Mouse (Mus musculus): ENCODE measurements around the gene Gmeb1.
A peak's percentile ranks its signal among the peaks of the same experiment; 100 is the strongest.
"Not testable (repeated sequence)": the region's sequence is repeated elsewhere in the genome, so short reads cannot be mapped to it uniquely, and the experiment has no call there.

Gmeb1 gene

GRCm38 (mm10) chr4:132261514-132262357 lies at the start of gene Gmeb1:
Gmeb1 (minus strand) TSS chr4:132261602.
- peak; percentile 45 to 57 for DNase-seq (ENCODE audit: low spot score in 2 of 2)

DNA sequence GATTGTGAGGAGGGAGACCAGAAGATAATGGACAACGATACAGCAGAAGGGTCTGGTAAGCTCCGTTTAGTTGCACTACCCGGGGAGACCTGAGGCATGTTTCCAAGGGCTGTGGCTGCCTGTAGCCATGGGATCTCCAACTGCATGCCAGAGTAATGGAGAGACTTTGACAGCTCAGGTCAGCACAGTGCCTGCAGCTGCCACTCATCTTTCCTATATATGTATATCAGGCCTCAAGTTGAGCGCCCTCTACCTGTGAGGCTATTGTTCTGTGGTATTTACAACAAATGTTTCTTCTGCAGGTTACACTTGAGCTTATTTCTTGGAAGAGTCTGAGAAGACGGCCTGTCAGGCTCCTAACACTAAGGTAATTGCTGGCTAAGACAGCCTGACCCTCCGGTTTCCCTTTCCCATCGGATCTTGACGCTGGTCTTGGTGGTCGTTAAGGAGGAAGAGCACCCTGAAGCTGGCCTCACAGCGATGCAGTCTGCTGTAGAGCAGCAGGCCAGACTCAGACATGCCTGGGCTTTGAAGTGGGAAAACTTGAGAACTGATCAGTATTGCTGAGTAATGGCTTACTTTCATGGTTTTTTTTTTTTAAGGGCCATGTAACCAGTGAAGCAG lies 48.6 kb upstream of the Gmeb1 start:
- no peak for DNase-seq (ENCODE audit: low spot score in 2 of 2)

- DNase-seq (ENCODE audit: low spot score in 2 of 2), result no peak
These were observed 47.9 kb upstream of the Gmeb1 start for GRCm38 (mm10) chr4:132309140-132309848.

DNA sequence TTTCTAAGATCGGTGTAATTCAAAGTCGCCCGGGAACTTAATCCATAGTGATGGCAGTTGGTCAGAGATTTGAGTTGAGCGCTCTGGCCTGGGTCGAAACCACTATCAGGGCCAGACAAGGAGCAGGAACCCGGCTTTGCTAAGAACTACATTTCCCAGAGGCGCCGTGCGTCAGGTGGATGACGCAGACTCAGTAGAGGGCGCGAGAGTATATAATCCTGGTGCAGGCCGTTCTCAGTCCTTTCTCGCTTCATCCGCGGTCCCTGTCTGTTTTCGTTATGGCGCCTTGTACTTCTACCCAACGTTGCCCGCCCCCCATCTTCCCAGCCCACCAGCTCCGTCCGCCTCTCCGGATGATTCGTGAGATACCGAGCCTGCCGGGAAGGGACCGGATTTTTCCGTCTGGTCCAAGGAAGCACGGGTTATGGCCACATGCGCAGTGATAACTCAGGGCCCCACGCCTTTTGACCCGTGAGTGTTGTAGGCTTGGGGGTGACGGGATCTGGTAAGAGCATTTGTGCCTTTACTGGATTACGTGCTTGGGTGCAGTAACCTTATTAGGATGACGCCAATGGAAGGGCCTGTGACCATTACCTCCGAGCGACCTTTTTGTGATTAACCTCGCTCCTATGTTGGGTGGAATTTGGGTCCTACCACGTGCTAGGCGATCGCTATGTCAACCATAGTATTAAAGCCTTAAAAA lies 47.2 kb upstream of the Gmeb1 start:
- peak; percentile 84 to 90 for DNase-seq (ENCODE audit: low spot score in 2 of 2)

DNA sequence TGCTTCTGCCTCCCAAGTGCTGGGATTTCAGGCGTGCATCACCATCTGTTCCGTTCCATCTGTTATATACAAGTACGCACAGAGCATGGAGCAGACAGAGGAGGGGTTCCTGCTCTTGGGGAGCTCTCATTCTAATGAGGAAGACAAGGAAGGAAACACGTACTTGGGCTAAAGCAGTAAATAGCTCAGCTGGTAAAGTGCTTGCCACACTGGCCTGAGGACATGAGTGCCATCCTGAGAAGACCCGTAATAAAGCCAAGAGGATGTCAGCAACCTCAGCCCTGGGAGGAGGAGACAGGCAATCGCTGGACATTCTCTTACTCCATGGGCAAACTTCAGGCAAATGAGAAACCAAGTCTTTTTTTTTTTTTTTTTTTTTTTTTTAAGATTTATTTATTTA lies 44.6 kb upstream of the Gmeb1 start:
- DNase-seq (ENCODE audit: low spot score in 2 of 2), result no peak

- no peak for DNase-seq (ENCODE audit: low spot score in 2 of 2)
These were observed 43.9 kb upstream of the Gmeb1 start for GRCm38 (mm10) chr4:132305276-132305675.

DNA sequence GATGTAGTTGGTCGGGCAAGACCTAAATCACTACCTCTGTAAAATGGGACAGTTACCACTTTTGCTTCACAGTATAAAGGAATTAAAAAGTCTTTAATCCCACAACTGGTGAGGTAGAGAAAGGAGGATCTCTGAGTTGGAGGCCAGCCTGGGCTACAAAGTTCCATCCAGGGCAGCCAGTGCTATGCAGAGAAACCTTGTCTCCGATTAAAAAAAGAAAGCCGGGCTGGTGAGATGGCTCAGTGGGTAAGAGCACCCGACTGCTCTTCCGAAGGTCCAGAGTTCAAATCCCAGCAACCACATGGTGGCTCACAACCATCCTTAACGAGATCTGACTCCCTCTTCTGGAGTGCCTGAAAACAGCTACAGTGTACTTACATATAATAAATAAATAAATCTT lies 42.1 kb upstream of the Gmeb1 start:
- DNase-seq (ENCODE audit: low spot score in 2 of 2), result not testable (repeated sequence)

DNA sequence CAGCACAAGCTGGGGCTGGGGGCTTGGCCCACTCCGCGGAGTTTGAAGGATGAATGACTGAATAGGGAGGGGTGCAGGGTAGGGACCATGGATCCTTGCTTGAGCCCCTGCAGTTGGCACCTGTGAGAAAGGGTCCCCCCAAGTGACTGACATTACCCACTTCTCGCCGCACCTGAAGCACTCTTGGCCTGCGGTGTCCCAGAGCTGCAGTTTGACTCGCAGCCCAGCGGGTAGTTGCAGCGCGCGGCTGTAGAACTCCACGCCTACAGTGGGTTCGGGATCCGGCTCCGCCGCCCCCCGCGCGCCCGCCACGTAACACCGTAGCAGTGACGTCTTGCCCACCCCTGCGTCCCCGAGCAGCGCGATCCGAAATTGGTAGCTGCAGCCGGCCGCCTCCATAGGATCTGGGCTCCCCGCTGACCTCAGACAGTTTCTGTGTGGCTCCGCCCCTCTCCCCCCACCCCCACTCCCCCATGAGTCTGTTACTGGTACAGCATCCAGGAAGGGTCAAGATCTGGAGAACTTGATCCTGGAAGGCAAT lies 41.6 kb upstream of the Gmeb1 start, which contains the start of gene Rab42:
Gene Rab42 (minus strand): TSS at position 447 of the 541 bp plus-strand sequence.
- DNase-seq (ENCODE audit: low spot score in 2 of 2), result peak; percentile 35 to 44

DNA sequence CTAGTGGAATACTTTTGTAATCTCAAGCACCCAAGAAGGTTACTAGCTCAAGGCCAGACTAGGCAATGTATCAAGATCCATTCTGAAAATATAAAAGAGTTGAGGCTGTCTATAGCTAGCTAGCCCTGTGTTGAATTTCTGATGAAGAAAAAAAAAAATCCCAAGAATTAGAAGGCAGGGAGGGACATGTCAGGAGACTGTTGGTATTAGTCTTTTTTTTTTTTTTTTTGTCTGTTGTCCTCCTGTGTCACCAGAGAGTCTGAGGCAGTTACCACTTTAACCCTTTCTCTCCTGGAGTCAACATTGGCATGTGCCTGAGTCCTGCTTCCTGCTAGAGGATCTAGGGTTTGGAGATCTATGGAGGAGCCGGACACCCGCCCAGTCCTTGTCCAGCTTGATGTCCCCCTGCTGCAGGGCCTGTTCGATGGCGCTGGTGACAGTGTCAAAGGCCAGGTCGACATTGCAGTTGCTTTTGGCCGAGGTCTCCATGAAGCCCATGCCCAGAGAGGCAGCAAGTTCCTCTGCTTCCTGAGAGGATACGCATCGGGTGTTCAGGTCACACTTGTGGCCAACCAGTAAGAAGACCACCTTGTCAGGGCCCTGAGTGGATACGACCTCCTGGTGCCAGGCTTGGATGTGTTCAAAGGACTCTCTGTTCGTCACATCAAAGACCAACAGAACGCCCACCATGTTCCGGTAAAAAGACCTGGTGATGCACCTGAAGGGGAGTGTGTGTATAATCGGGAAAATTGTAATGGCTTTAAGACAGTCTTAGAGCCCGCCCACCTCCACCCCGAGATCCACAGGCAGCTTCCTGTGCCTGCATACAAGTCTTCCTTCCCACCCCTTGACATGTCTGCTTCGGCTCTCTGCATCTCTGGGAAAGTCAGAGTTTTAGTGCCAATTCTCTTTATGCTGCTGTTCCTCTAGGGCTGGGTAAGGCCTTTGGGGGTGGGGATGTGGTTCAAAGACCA lies 40.9 kb upstream of the Gmeb1 start:
- DNase-seq (ENCODE audit: low spot score in 2 of 2), result no peak

- DNase-seq (ENCODE audit: low spot score in 2 of 2), result no peak
These were observed 40.1 kb upstream of the Gmeb1 start for GRCm38 (mm10) chr4:132301486-132301885.

- DNase-seq (ENCODE audit: low spot score in 2 of 2), result no peak
These were observed 38.4 kb upstream of the Gmeb1 start for GRCm38 (mm10) chr4:132299849-132300248.

GRCm38 (mm10) chr4:132295696-132296390 lies 34.4 kb upstream of the Gmeb1 start:
- DNase-seq (ENCODE audit: low spot score in 2 of 2), result no peak

GRCm38 (mm10) chr4:132293682-132294240 lies 32.4 kb upstream of the Gmeb1 start:
- no peak for DNase-seq (ENCODE audit: low spot score in 2 of 2)

DNA sequence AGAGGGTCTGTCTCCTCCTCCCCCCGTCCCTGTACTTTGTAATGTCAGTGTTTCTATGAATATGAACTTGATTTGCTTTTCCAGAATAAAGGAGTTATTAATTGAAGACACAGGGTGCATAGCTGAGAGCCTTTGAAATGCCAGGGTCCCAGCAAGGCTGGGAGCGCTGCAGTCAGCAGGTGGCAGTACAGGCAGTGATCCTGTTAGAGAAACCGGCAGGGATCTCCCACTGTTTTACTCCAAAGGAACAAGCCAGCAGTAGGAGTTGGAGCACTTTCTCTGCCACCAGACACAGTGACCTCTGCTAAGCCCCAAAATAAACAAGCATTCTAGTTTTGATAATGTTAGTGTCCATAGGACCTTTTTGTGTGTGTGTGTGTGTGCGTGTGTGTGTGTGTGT lies 31.6 kb upstream of the Gmeb1 start:
- peak in 1 of 2 experiments; percentile 35 for DNase-seq (ENCODE audit: low spot score in 2 of 2)

GRCm38 (mm10) chr4:132291624-132292335 lies 30.4 kb upstream of the Gmeb1 start:
- DNase-seq (ENCODE audit: low spot score in 2 of 2), result no peak

GRCm38 (mm10) chr4:132291056-132291455 lies 29.7 kb upstream of the Gmeb1 start:
- no peak for DNase-seq (ENCODE audit: low spot score in 2 of 2)

GRCm38 (mm10) chr4:132288840-132289239 lies 27.4 kb upstream of the Gmeb1 start:
- not testable (repeated sequence) for DNase-seq (ENCODE audit: low spot score in 2 of 2)

DNA sequence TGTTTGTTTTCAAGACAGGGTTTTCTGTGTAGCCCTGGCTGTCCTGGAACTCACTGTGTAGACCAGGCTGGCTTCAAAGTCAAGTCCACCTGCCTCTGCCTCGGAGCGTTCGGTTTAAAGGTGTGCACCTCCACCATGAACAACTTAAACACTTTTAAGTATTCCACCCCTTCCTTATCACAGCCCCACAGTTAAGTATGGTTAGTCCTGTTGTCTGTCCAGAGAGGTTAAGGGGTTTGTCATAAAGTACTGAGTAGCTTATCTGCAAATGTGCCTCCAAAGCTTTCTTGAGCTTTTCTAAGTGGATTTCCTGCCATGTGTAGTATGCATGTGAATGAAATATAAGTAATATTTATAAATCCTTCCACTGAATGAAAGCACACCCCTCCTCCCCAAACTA lies 14.5 kb upstream of the Gmeb1 start:
- no peak for DNase-seq (ENCODE audit: low spot score in 2 of 2)

Data from frontal cortex, postnatal 14 days (tissue).